Mouse (Mus musculus): Measurements from ENCODE around the gene Atrnl1.
"Not testable (repeated sequence)": the region's sequence is repeated elsewhere in the genome, so short reads cannot be mapped to it uniquely, and the experiment has no call there.

Atrnl1 gene

GRCm38 (mm10) chr19:57817736-57818135 is 206.9 kb downstream of the Atrnl1 start:
- no peak for DNase-seq (ENCODE audit: low read depth, low spot score)

GRCm38 (mm10) chr19:57823446-57823845 is 212.6 kb downstream of the Atrnl1 start:
- peak; percentile 80 for DNase-seq (ENCODE audit: low read depth, low spot score)

- peak; percentile 85 for DNase-seq (ENCODE audit: low read depth, low spot score)
These were observed 214.7 kb downstream of the Atrnl1 start for GRCm38 (mm10) chr19:57825271-57826207.

GRCm38 (mm10) chr19:57833083-57833482 is 222.2 kb downstream of the Atrnl1 start:
- DNase-seq (ENCODE audit: low read depth, low spot score) = no peak

GRCm38 (mm10) chr19:57837882-57838281 is 227.0 kb downstream of the Atrnl1 start:
- no peak for DNase-seq (ENCODE audit: low read depth, low spot score)

- no peak for DNase-seq (ENCODE audit: low read depth, low spot score)
These were observed 227.7 kb downstream of the Atrnl1 start for GRCm38 (mm10) chr19:57838546-57838945.

- DNase-seq (ENCODE audit: low read depth, low spot score) = no peak
These were observed 239.1 kb downstream of the Atrnl1 start for GRCm38 (mm10) chr19:57849915-57850314.

- DNase-seq (ENCODE audit: low read depth, low spot score) = no peak
These were observed 257.5 kb downstream of the Atrnl1 start for GRCm38 (mm10) chr19:57868350-57868749.

GRCm38 (mm10) chr19:57870871-57871270 is 260.0 kb downstream of the Atrnl1 start:
- DNase-seq (ENCODE audit: low read depth, low spot score) = no peak

- no peak for DNase-seq (ENCODE audit: low read depth, low spot score)
These were observed 265.2 kb downstream of the Atrnl1 start for GRCm38 (mm10) chr19:57876057-57876456.

GRCm38 (mm10) chr19:57877343-57877742 is 266.5 kb downstream of the Atrnl1 start:
- no peak for DNase-seq (ENCODE audit: low read depth, low spot score)

GRCm38 (mm10) chr19:57878583-57878982 is 267.7 kb downstream of the Atrnl1 start:
- no peak for DNase-seq (ENCODE audit: low read depth, low spot score)

- not testable (repeated sequence) for DNase-seq (ENCODE audit: low read depth, low spot score)
These were observed 269.0 kb downstream of the Atrnl1 start for GRCm38 (mm10) chr19:57879841-57880240.

GRCm38 (mm10) chr19:57881927-57882326 is 271.1 kb downstream of the Atrnl1 start:
- DNase-seq (ENCODE audit: low read depth, low spot score) = peak; percentile 90

GRCm38 (mm10) chr19:57888871-57889270 is 278.0 kb downstream of the Atrnl1 start:
- DNase-seq (ENCODE audit: low read depth, low spot score) = no peak

GRCm38 (mm10) chr19:57889741-57890140 is 278.9 kb downstream of the Atrnl1 start:
- DNase-seq (ENCODE audit: low read depth, low spot score) = peak; percentile 54

GRCm38 (mm10) chr19:57890954-57891353 is 280.1 kb downstream of the Atrnl1 start:
- DNase-seq (ENCODE audit: low read depth, low spot score) = no peak

- DNase-seq (ENCODE audit: low read depth, low spot score) = peak; percentile 48
These were observed 283.4 kb downstream of the Atrnl1 start for GRCm38 (mm10) chr19:57894191-57894590.

GRCm38 (mm10) chr19:57900037-57900436 is 289.2 kb downstream of the Atrnl1 start:
- peak; percentile 62 for DNase-seq (ENCODE audit: low read depth, low spot score)

- DNase-seq (ENCODE audit: low read depth, low spot score) = no peak
These were observed 298.6 kb downstream of the Atrnl1 start for GRCm38 (mm10) chr19:57909466-57909865.

GRCm38 (mm10) chr19:57910650-57911049 is 299.8 kb downstream of the Atrnl1 start:
- DNase-seq (ENCODE audit: low read depth, low spot score) = no peak

GRCm38 (mm10) chr19:57916325-57916724 is 305.5 kb downstream of the Atrnl1 start:
- DNase-seq (ENCODE audit: low read depth, low spot score) = peak; percentile 45

GRCm38 (mm10) chr19:57922991-57923390 is 312.2 kb downstream of the Atrnl1 start:
- peak; percentile 10 for DNase-seq (ENCODE audit: low read depth, low spot score)

All from 3T3-L1 (cell line).